Mouse (Mus musculus): ENCODE results near the gene Gm10053.
"Not testable (repeated sequence)": the region's sequence is repeated elsewhere in the genome, so short reads cannot be mapped to it uniquely, and the experiment has no call there.

Gm10053 gene

GRCm38 (mm10) chr19:24875129-24875870 is at the start of gene Gm10053:
TSS of gene Gm10053 (plus strand) at chr19:24875686.
- not testable (repeated sequence) for DNase-seq

GRCm38 (mm10) chr19:24842080-24842479 is 33.4 kb upstream of the Gm10053 start:
- no peak for DNase-seq

- DNase-seq = peak; percentile 72
Measured at GRCm38 (mm10) chr19:24845007-24845546, 30.4 kb upstream of the Gm10053 start.

- peak; percentile 44 for DNase-seq
Measured at GRCm38 (mm10) chr19:24848345-24848744, 27.1 kb upstream of the Gm10053 start.

- DNase-seq = no peak
Measured at GRCm38 (mm10) chr19:24848844-24849243, 26.6 kb upstream of the Gm10053 start.

GRCm38 (mm10) chr19:24851456-24852315 is 23.8 kb upstream of the Gm10053 start:
- DNase-seq = peak; percentile 25

GRCm38 (mm10) chr19:24861276-24861611 is 14.2 kb upstream of the Gm10053 start:
- no peak for DNase-seq

- DNase-seq = peak; percentile 60
Measured at GRCm38 (mm10) chr19:24861612-24862451, 13.7 kb upstream of the Gm10053 start, which contains the start of gene Pgm5. TSS of gene Pgm5 (minus strand) at chr19:24861855.

- DNase-seq = no peak
Measured at GRCm38 (mm10) chr19:24865436-24865835, 10.1 kb upstream of the Gm10053 start.

GRCm38 (mm10) chr19:24871037-24871635 is 4.3 kb upstream of the Gm10053 start:
- peak; percentile 85 for DNase-seq

GRCm38 (mm10) chr19:24873873-24874272 is 1.6 kb upstream of the Gm10053 start:
- no peak for DNase-seq

- DNase-seq = peak; percentile 27
Measured at GRCm38 (mm10) chr19:24881237-24881636, 5.8 kb downstream of the Gm10053 start.

- DNase-seq = peak; percentile 80
Measured at GRCm38 (mm10) chr19:24885504-24885903, 10.0 kb downstream of the Gm10053 start.

GRCm38 (mm10) chr19:24886888-24887287 is 11.4 kb downstream of the Gm10053 start:
- DNase-seq = no peak

GRCm38 (mm10) chr19:24896536-24896935 is 21.1 kb downstream of the Gm10053 start:
- no peak for DNase-seq

GRCm38 (mm10) chr19:24897006-24897895 is 21.8 kb downstream of the Gm10053 start:
- DNase-seq = peak; percentile 58

GRCm38 (mm10) chr19:24897896-24898736 is 22.6 kb downstream of the Gm10053 start:
- DNase-seq = peak; percentile 44

- DNase-seq = peak; percentile 51
Measured at GRCm38 (mm10) chr19:24898737-24899577, 23.5 kb downstream of the Gm10053 start.

Data from embryo, embryonic 11 days (tissue).